Mouse (Mus musculus): ENCODE results near the gene Slc7a14. TPM values are rescaled to one million over a fixed set of nuclear protein-coding genes. Genes with fewer than 3 reads are reported as not detected.

Slc7a14 gene
- polyA plus RNA-seq (2015; fragmentation: Nextera tagmentation; extraction: Ambion mirVana) = 0.02 and 0.04 TPM in 2 replicates

GRCm38 (mm10) chr3:31309934-31310787, at the start of gene Slc7a14:
Slc7a14 (minus strand) TSS chr3:31310378.

Other genes starting within 250 kb of the Slc7a14 start
- 17.0 and 22.8 TPM in 2 replicates for gene Skil, start 215.3 kb downstream of the Slc7a14 start, polyA plus RNA-seq (2015; fragmentation: Nextera tagmentation; extraction: Ambion mirVana)
- 1.0 and 1.2 TPM in 2 replicates for gene Cldn11, start 160.5 kb downstream of the Slc7a14 start, polyA plus RNA-seq (2015; fragmentation: Nextera tagmentation; extraction: Ambion mirVana)